Mouse (Mus musculus) lung, embryonic 16.5 days (tissue): ENCODE measurements around the gene Pxn. TPM values are rescaled to one million over a fixed set of nuclear protein-coding genes. Genes with fewer than 3 reads are reported as not detected.
A peak's percentile ranks its signal among the peaks of the same experiment; 100 is the strongest.

Experiments
- ATAC-seq: fragments of 200-750 bp; cut with Nextera tagmentation; 2 replicates; pipeline ENCODE4 v1.8.0; 2017; ENCODE audit warnings: low read depth, mild to moderate bottlenecking, moderate library complexity
- H3K27ac ChIP-seq: fragments of 300-500 bp; sonication (generic); 2 replicates; pipeline ENCODE4 v1.5.1; 2014; ENCODE audit warnings: mild to moderate bottlenecking, control low read depth, low read length
- H3K27me3 ChIP-seq: fragments of 300-500 bp; sonication (generic); 2 replicates; pipeline ENCODE4 v1.6.1; 2014; ENCODE audit warnings: low read depth, low read length, mixed read lengths; ENCODE audit not compliant: control insufficient read depth, insufficient read depth
- H3K36me3 ChIP-seq: fragments of 300-500 bp; sonication (generic); 2 replicates; pipeline ENCODE4 v1.6.1; 2014; ENCODE audit warnings: low read length; ENCODE audit not compliant: control insufficient read depth, insufficient read depth
- H3K4me1 ChIP-seq: fragments of 300-500 bp; sonication (generic); replicated peaks from 2 replicates; pipeline ENCODE4 v1.6.1; 2014; ENCODE audit warnings: low read length, mixed read lengths; ENCODE audit not compliant: control insufficient read depth, insufficient read depth
- H3K4me2 ChIP-seq: fragments of 300-500 bp; sonication (generic); 2 replicates; pipeline ENCODE4 v1.6.1; 2014; ENCODE audit warnings: low read depth, low read length, control low read depth
- H3K4me3 ChIP-seq: fragments of 300-500 bp; sonication (generic); 2 replicates; pipeline ENCODE4 v1.5.1; 2014; ENCODE audit warnings: mild to moderate bottlenecking, low read length, control low read depth
- H3K9ac ChIP-seq: fragments of 300-500 bp; sonication (generic); 2 replicates; pipeline ENCODE4 v1.6.1; 2014; ENCODE audit warnings: low read length, control low read depth
- H3K9me3 ChIP-seq: fragments of 300-500 bp; sonication (generic); 2 replicates; pipeline ENCODE4 v1.6.1; 2016; ENCODE audit warnings: low read length; ENCODE audit not compliant: control insufficient read depth
- WGBS: fragments of 180-500 bp; shearing (Covaris S2); extraction: QIAGEN DNeasy Blood & Tissue Kit; methylation state at CpG from one replicate; pipeline ENCODE4 v1.1.7; 2014; 5-methylcytosine and 5-hydroxymethylcytosine counted together
- polyA plus RNA-seq: library from polyadenylated mRNA; unstranded; fragments of >200 nt; fragmentation: Nextera tagmentation; extraction: Ambion mirVana; gene quantifications from 2 replicates; pipeline ENCODE4 v1.2.1, GENCODE M21; 2015

The Pxn gene
- polyA plus RNA-seq, 1 experiment from 2014 or later: 74.4 TPM

- Histone ChIP-seq H3K36me3 (no peaks in the 10 kb centered on the region), H3K27ac (no peak overlapping the region), H3K27me3 (no peaks in the 10 kb centered on the region; the same call in 1 of the 2 replicates), H3K9me3 (no peaks in the 10 kb centered on the region), H3K4me2 (no peak overlapping the region), H3K9ac (no peak overlapping the region), H3K4me3 (no peak overlapping the region), H3K4me1 (peaks cover 13% of the 10 kb centered on the region)
- ATAC-seq: no peak
- 65% methylated on average over 18 of the region's 18 CpGs for WGBS
These were observed 20.8 kb upstream of the Pxn start for GRCm38 (mm10) chr5:115485489-115486205.

- Histone ChIP-seq H3K27me3 (no peaks in the 10 kb centered on the region), H3K4me3 (no peak overlapping the region), H3K4me1 (peaks cover 23% of the 10 kb centered on the region), H3K9ac (no peak overlapping the region), H3K36me3 (no peaks in the 10 kb centered on the region), H3K4me2 (no peak overlapping the region), H3K9me3 (no peaks in the 10 kb centered on the region), H3K27ac (no peak overlapping the region)
- no peak for ATAC-seq
- 33% methylated on average over 4 of the region's 4 CpGs for WGBS
These were observed 19.8 kb upstream of the Pxn start for GRCm38 (mm10) chr5:115486726-115487125.

- Histone ChIP-seq H3K36me3 (no peaks in the 10 kb centered on the region), H3K27me3 (no peaks in the 10 kb centered on the region), H3K27ac (no peak overlapping the region), H3K4me3 (no peak overlapping the region), H3K4me2 (no peak overlapping the region), H3K4me1 (peaks cover 28% of the 10 kb centered on the region), H3K9me3 (no peaks in the 10 kb centered on the region), H3K9ac (no peak overlapping the region)
- 81% methylated on average over 8 of the region's 8 CpGs for WGBS
- ATAC-seq: no peak
These were observed 19.1 kb upstream of the Pxn start for GRCm38 (mm10) chr5:115487353-115487752.

- WGBS: 67% methylated on average over 9 of the region's 9 CpGs
- no peak for ATAC-seq
- H3K36me3 ChIP-seq: no peaks in the 10 kb centered on the region
- no peaks in the 10 kb centered on the region for H3K9me3 ChIP-seq
- no peaks in the 10 kb centered on the region for H3K27me3 ChIP-seq
- H3K27ac ChIP-seq: no peak overlapping the region
- H3K4me3 ChIP-seq: no peak overlapping the region
- peak overlapping the region; percentile 83; the same call in 1 of the 2 replicates for H3K4me2 ChIP-seq
- peaks cover 22% of the 10 kb centered on the region for H3K4me1 ChIP-seq
- H3K9ac ChIP-seq: peak overlapping the region; percentile 67
These were observed 18.4 kb upstream of the Pxn start for GRCm38 (mm10) chr5:115487942-115488580.

GRCm38 (mm10) chr5:115488841-115489698 lies 17.4 kb upstream of the Pxn start:
- peak; percentile 74 for ATAC-seq
- under 1% methylated on average over 38 of the region's 39 CpGs for WGBS

GRCm38 (mm10) chr5:115489699-115490637 lies 16.5 kb upstream of the Pxn start:
- WGBS: under 1% methylated on average over 50 of the region's 50 CpGs
- Histone ChIP-seq H3K4me3 (peak overlapping the region; percentile 49), H3K4me1 (peaks cover 31% of the 10 kb centered on the region), H3K27ac (peak overlapping the region; percentile 100), H3K27me3 (no peaks in the 10 kb centered on the region), H3K9ac (peak overlapping the region; percentile 86), H3K36me3 (no peaks in the 10 kb centered on the region), H3K9me3 (no peaks in the 10 kb centered on the region), H3K4me2 (peak overlapping the region; percentile 83)
- ATAC-seq: peak; percentile 81

More at GRCm38 (mm10) chr5:115488841-115489698, 17.4 kb upstream of the Pxn start:
- peak overlapping the region; percentile 100 for H3K27ac ChIP-seq
- H3K9ac ChIP-seq: peak overlapping the region; percentile 86
- no peaks in the 10 kb centered on the region for H3K36me3 ChIP-seq
- peak overlapping the region; percentile 83 for H3K4me2 ChIP-seq
- peaks cover 28% of the 10 kb centered on the region for H3K4me1 ChIP-seq
- H3K9me3 ChIP-seq: no peaks in the 10 kb centered on the region
- no peaks in the 10 kb centered on the region for H3K27me3 ChIP-seq
- H3K4me3 ChIP-seq: peak overlapping the region; percentile 49

GRCm38 (mm10) chr5:115490638-115491000 lies 15.9 kb upstream of the Pxn start:
- Histone ChIP-seq H3K27me3 (no peaks in the 10 kb centered on the region), H3K27ac (peak overlapping the region; percentile 79), H3K4me2 (peak overlapping the region; percentile 39), H3K36me3 (no peaks in the 10 kb centered on the region), H3K9me3 (no peaks in the 10 kb centered on the region), H3K9ac (no peak overlapping the region), H3K4me3 (no peak overlapping the region), H3K4me1 (peaks cover 31% of the 10 kb centered on the region)
- WGBS: 10% methylated on average over 8 of the region's 8 CpGs
- no peak for ATAC-seq

GRCm38 (mm10) chr5:115491076-115491475 lies 15.4 kb upstream of the Pxn start:
- Histone ChIP-seq H3K27ac (peak overlapping the region; percentile 79; the same call in 1 of the 2 replicates), H3K4me3 (no peak overlapping the region), H3K36me3 (no peaks in the 10 kb centered on the region), H3K4me1 (peaks cover 31% of the 10 kb centered on the region), H3K27me3 (no peaks in the 10 kb centered on the region), H3K4me2 (peak overlapping the region; percentile 39), H3K9ac (no peak overlapping the region), H3K9me3 (no peaks in the 10 kb centered on the region)
- ATAC-seq: no peak
- 29% methylated on average over 5 of the region's 5 CpGs for WGBS
